Mouse (Mus musculus) bone marrow, adult 2 months (tissue): ENCODE results near the gene Ppm1e. TPM values are rescaled to one million over a fixed set of nuclear protein-coding genes. Genes with fewer than 3 reads are reported as not detected.

Source experiments
- H3K27ac ChIP-seq: fragments of 200-500 bp; 2 replicates; pipeline ENCODE4 v1.5.1; 2012; ENCODE audit warnings: low read depth, mild to moderate bottlenecking, control low read depth, inconsistent platforms, low read length; ENCODE audit not compliant: control insufficient read depth, poor library complexity, insufficient read depth
- H3K4me1 ChIP-seq: fragments of 200-500 bp; 2 replicates; pipeline ENCODE4 v1.6.1; 2011; ENCODE audit warnings: low read length; ENCODE audit not compliant: control insufficient read depth, insufficient read depth
- H3K4me3 ChIP-seq: fragments of 200-500 bp; replicated peaks from 2 replicates; pipeline ENCODE3; 2011; ENCODE audit warnings: mild to moderate bottlenecking, low read depth, low read length, control low read depth; ENCODE audit not compliant: control insufficient read depth
- CTCF ChIP-seq: fragments of 200-500 bp; IDR thresholded peaks from 2 replicates; pipeline ENCODE4 v1.5.1; 2011; ENCODE audit warnings: low read length, control low read depth; ENCODE audit not compliant: control insufficient read depth, insufficient read depth
- POLR2A ChIP-seq: fragments of 200-500 bp; IDR thresholded peaks from 2 replicates; pipeline ENCODE4 v1.6.1; 2011; ENCODE audit warnings: low read depth, mild to moderate bottlenecking, control low read depth, low read length, borderline replicate concordance; ENCODE audit not compliant: control insufficient read depth
- WGBS: fragments of 180-500 bp; shearing (Covaris S2); methylation state at CpG from one replicate; pipeline ENCODE4 v1.1.7; 2018; 5-methylcytosine and 5-hydroxymethylcytosine counted together
- polyA plus RNA-seq: library from polyadenylated mRNA; stranded (reverse); fragments of >200 nt; gene quantifications from 2 replicates; pipeline ENCODE4 v1.2.4, GENCODE M21; 2011; ENCODE audit warnings: low replicate concordance; ENCODE audit not compliant: missing spikeins, insufficient read depth, insufficient read length

Ppm1e gene
- polyA plus RNA-seq, 1 experiment: 2.9 TPM

- WGBS: 71% methylated on average over 2 of the region's 2 CpGs
- H3K4me1 ChIP-seq: no peaks in the 10 kb centered on the region
- H3K4me3 ChIP-seq: no peak overlapping the region
- TF ChIP-seq CTCF (no peak), POLR2A (no peak)
- H3K27ac ChIP-seq: no peak overlapping the region
Measured at GRCm38 (mm10) chr11:87295636-87296035, 63.2 kb downstream of the Ppm1e start.

GRCm38 (mm10) chr11:87289313-87289712 lies 69.5 kb downstream of the Ppm1e start:
- H3K4me1 ChIP-seq: no peaks in the 10 kb centered on the region
- 88% methylated on average over 8 of the region's 8 CpGs for WGBS
- TF ChIP-seq POLR2A (no peak), CTCF (no peak)
- no peak overlapping the region for H3K27ac ChIP-seq
- H3K4me3 ChIP-seq: no peak overlapping the region

DNA sequence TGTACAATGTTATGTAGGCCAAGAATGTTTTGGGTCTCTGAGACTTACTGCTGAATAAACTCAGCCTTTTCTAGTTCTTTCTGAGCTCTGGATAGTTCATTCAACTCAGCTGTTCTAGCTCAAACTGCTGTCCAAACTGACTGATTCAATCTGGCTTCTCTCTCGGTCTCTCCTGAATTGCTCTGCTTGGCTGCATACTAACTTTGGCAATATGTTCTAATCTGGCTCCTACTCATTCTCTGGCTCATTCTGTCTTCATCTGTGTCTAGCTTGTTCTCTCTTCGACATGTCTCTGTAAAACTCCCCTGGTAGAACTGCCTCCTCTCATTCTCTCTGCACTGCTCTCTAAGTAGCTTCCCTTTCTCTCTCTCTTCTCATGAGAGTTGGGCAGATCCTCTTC lies 72.6 kb downstream of the Ppm1e start:
- 77% methylated on average over 2 of the region's 2 CpGs for WGBS
- H3K4me1 ChIP-seq: no peaks in the 10 kb centered on the region
- H3K27ac ChIP-seq: no peak overlapping the region
- TF ChIP-seq CTCF (no peak), POLR2A (no peak)
- no peak overlapping the region for H3K4me3 ChIP-seq

DNA sequence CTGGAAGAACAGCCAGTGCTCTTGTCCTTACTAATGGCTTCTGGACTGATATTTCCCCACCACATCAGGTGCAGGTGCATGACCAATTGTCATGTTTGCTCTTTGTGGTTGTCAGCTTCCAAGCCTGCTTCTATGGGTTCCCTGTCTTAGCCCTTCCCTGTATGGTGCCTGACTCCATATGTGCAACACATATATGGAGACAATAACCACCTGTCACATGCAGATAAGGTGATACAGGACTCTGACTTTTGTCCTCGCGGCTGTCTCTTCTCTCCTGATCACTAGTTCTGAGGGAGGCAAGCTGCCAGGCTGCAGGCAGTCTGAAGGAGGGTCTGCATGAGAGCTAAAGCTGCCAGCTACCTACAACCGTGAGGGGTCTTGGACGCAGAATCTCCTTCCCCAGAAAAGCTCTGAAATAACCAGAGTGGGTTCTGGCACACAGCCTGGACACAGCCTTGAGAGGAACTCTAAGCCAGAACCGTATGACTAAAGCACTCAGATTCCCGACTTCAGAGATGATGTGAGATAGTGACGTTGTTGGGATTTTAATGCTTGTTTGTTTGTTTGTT lies 76.8 kb downstream of the Ppm1e start:
- Histone ChIP-seq H3K4me1 (no peaks in the 10 kb centered on the region; the same call in 1 of the 2 replicates), H3K27ac (no peak overlapping the region), H3K4me3 (no peak overlapping the region)
- TF ChIP-seq CTCF (no peak), POLR2A (no peak)
- WGBS: 61% methylated on average over 7 of the region's 7 CpGs

DNA sequence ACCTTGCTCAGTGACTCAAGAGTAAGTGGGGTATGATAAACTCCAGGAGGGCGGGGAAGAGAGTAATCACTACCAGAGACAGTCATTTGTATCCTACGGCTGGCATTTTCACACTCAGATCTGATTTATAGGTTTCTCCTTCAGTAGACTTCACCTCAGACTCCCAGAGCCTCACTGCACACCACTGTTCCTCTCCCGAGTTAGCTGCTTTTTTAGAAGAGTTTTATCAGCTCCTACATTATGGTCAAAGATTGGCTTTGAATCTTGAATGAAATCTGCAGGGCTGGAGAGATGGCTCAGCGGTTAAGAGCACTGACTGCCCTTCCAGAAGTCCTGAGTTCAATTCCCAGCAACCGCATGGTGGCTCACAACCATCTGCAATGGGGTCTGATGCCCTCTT lies 79.4 kb downstream of the Ppm1e start:
- Histone ChIP-seq H3K4me1 (no peaks in the 10 kb centered on the region; the same call in 1 of the 2 replicates), H3K4me3 (no peak overlapping the region), H3K27ac (no peak overlapping the region)
- WGBS: 64% methylated on average over 5 of the region's 5 CpGs
- TF ChIP-seq POLR2A (no peak), CTCF (no peak)

- Histone ChIP-seq H3K27ac (no peak overlapping the region), H3K4me1 (no peaks in the 10 kb centered on the region; the same call in 1 of the 2 replicates), H3K4me3 (no peak overlapping the region)
- WGBS: 89% methylated on average over 4 of the region's 4 CpGs
- TF ChIP-seq CTCF: no peak
- TF ChIP-seq POLR2A: no peak
Measured at GRCm38 (mm10) chr11:87278807-87279206, 80.0 kb downstream of the Ppm1e start.

DNA sequence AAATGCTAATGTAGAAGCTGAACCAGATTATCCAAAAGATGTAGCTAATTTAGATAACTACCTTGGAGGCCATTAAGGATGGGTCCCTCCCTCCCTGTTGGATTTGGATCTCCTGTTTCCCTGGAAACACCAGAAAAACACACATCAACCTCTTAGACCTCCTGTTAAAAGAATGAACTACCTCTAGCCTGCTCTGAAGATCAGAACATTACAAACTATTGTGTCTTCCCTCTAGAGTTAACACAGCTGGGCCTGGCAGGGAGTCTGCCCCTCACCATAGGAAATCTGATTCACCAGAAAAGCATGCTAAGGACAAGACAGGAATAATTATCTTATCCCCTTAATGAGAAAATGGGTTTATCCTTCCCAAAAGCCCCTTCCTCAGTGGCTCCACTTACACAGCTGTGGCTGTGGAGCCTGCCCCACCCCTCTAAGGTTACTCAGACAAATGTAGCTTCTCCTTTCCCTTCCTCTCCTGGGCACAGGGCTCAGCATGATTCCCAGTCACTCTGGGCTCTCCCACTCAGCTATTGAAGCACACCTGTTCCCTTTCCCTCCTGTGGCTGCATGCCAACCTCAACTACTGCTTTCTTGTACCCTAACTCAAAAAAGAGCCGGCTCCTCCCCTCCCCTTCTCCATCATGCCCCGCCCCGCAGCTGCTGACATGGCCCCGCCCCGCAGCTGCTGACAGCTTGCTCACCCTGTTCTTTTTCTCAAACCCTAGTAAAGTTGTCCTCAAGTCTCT lies 82.4 kb downstream of the Ppm1e start:
- Histone ChIP-seq H3K4me3 (peak overlapping the region; percentile 35), H3K4me1 (no peaks in the 10 kb centered on the region; the same call in 1 of the 2 replicates), H3K27ac (0 out of 2 replicates have a peak overlapping the region, but pooled peaks have one; percentile 3)
- 11% methylated on average over 5 of the region's 5 CpGs for WGBS
- TF ChIP-seq POLR2A (no peak), CTCF (no peak)

DNA sequence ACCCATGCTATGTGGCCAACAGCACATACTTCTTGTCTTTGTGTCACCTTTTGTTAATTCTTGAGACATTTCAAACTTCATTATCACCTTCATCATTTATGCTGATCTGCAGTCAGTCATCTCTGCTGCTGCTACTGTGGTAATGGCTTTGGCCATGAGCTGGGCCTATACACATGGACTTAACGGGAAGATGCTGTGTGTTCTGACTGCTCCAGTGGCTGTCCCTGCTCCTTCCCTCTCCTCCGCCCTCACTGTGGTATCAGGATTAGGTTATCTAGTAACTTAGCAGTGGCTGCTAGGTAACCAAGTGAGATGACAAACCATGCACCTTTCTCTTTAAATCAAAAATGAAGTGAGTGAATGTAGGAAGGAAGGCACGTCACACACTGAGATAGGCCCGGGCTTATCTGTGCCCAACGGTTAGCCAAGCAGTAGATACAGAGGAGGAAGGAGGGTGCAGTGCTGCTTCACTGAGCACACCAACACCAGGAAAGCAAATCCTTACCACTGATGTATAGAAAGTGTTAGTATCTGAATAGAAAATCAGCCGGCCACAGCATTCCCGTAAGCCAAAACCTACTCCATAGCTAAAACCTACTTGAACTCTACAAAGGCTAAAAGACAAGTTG lies 83.3 kb downstream of the Ppm1e start:
- H3K27ac ChIP-seq: no peak overlapping the region
- TF ChIP-seq CTCF (no peak), POLR2A (no peak)
- no peak overlapping the region for H3K4me3 ChIP-seq
- WGBS: 54% methylated on average over 7 of the region's 7 CpGs
- H3K4me1 ChIP-seq: no peaks in the 10 kb centered on the region; the same call in 1 of the 2 replicates
